Mouse (Mus musculus) layer of hippocampus, adult 9-10 months (tissue): ENCODE measurements around the gene Dcakd.
"Not testable (repeated sequence)": the region's sequence is repeated elsewhere in the genome, so short reads cannot be mapped to it uniquely, and the experiment has no call there.

Experiments
- DNase-seq: peaks from one replicate; pipeline ENCODE4 v3.0.0; 2022; ENCODE audit warnings: low spot score

The Dcakd gene

GRCm38 (mm10) chr11:102975966-102976365 lies 52.2 kb downstream of the Dcakd start:
- DNase-seq: not testable (repeated sequence)

DNA sequence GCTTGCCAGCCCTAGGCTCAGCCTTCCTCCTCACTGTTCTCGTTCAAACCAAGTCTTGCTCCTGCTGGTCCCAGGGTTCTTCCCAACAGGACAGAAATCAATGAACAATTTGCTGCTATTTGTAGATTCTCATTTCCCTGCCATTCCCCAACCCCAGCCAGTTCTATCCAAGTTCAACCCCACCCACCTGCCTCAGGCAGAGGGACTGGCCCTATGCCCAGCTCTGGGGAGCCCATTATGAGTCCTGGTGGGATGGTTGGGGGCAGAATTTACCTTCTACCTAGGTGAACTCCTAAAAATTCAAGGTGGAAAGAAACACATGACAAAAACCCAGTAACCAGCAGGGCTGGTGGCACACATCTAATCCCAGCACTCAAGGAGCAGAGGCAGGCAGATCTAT lies 55.8 kb downstream of the Dcakd start:
- no peak for DNase-seq

DNA sequence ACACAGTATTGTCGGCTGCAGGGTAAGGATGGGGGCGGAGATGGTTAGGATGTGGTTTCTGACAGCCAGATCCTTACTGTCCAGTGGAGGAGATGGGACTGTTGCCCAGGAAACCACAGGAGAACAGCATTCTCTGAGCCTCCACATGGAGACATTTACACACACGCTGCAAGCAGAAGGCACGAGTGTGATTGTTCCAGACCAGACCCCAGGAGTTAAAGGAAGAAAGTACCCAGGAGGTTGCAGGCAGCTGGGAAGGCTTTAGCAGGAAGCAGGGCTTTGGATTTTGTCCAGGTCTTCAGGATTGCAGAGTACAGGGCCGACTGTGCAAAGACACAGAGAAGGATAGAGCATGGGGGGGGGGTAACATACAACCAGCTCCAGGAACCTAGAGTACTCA lies 56.5 kb downstream of the Dcakd start:
- DNase-seq: no peak

DNA sequence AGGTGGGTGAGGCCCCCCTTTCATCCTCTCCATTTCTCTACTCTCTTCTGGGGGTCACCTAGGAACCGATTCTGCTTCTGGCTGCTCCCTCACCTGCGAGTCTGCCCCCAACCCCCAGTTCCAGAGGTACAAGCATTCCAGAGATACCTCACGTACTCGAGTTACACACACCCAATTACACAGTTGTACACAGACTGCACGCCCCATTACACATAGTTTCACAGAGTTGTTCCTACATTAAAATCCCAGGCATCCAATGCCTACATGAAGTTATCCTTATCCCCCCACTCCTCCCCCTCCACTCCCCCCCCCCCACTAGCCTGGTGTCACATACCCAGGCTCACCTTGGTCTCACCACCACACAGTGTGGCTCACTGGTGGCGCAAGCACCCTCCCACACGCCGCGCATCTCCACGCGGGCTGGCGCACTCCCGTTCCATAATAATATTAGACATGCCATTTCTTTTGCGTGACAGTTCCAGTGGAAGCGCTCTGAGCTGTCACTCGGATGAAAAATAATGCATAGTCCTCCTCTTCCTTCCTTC lies 63.5 kb downstream of the Dcakd start:
- DNase-seq: no peak

GRCm38 (mm10) chr11:102963855-102964546 lies 64.1 kb downstream of the Dcakd start:
- DNase-seq: no peak

DNA sequence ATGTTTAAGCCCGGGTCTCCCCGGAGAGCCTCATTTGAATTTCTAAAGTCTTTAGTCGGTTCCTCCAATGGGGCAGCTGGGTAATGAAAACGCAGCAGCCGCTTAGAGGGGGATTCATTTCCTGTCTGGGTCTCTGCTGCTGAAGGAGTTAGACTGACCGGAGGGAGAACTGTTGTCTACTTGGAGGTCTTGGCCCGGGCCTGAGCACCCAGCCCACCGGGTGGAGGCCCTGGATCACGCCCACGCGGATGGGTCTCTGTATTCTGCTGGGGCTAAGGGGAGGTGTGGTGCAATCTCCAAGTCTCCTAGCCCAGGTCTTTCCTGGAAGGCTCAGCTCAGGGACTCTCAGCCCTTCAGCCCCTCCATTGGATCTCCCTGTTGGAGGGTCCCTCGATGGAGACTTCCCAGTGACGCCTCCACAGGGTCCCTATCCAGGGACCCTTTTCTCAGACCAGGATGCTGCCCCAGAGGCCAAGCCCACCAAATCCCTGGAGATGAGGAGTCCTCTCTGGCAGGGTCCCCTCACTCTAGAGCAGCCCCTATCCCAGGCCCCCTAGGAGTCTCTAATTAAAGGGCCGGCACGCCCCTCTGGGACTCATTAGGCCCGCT lies 64.8 kb downstream of the Dcakd start:
- DNase-seq: no peak

- no peak for DNase-seq
These were observed 65.3 kb downstream of the Dcakd start for GRCm38 (mm10) chr11:102962861-102963245.

GRCm38 (mm10) chr11:102961082-102961481 lies 67.1 kb downstream of the Dcakd start:
- DNase-seq: no peak

GRCm38 (mm10) chr11:102958870-102959269 lies 69.3 kb downstream of the Dcakd start:
- no peak for DNase-seq

DNA sequence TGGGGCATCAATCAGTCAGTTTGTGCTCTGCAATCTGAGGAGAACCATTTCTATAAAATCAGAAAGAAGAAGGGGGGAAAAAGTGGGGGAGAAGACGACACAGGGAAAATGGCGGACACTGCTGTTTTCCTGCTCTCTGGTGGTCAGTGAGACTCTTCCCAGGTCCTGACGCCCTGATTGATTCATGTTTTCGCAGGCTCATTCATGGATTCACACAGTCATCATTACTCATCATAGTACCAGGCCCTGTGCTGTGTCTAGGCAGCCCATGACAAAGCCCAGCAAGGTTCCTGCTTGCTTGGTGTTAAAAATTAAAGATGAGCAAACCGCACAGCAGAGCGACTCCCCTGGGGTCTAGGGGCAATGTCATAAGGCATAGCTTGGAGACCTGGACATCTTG lies 69.7 kb downstream of the Dcakd start:
- no peak for DNase-seq

- no peak for DNase-seq
These were observed 70.4 kb downstream of the Dcakd start for GRCm38 (mm10) chr11:102957692-102958091.

DNA sequence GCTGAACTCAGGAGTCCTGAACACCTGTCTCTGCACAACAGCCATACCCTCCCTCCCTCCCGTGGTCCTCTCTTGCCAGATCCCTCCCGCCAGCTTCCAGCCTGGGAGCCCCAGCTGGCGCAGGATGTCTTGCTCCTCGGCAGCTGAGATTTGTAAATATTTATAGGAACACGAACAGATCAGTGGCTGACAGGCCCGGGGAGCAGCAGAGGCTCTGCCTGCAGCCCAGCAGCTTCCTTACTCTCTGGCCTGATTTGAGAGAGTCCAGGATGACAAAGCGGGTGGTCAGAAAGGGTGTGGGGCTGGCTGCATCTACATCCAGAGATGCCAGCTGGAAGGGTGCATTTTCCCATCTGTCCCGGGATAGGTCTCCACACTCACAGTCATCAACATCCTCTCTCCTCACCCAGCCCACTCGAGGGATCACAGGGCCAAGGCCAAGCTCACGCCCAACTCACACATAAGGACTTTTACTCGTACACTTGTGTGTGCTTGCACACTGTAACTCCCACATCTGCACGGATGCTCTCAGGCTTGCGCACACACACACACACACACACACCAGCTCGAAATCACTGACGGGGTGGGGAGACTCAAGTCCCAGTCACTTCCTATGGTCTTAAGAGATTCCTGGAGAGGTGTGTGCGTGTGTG lies 71.0 kb downstream of the Dcakd start:
- DNase-seq: no peak

- no peak for DNase-seq
These were observed 75.2 kb downstream of the Dcakd start for GRCm38 (mm10) chr11:102952922-102953321.

DNA sequence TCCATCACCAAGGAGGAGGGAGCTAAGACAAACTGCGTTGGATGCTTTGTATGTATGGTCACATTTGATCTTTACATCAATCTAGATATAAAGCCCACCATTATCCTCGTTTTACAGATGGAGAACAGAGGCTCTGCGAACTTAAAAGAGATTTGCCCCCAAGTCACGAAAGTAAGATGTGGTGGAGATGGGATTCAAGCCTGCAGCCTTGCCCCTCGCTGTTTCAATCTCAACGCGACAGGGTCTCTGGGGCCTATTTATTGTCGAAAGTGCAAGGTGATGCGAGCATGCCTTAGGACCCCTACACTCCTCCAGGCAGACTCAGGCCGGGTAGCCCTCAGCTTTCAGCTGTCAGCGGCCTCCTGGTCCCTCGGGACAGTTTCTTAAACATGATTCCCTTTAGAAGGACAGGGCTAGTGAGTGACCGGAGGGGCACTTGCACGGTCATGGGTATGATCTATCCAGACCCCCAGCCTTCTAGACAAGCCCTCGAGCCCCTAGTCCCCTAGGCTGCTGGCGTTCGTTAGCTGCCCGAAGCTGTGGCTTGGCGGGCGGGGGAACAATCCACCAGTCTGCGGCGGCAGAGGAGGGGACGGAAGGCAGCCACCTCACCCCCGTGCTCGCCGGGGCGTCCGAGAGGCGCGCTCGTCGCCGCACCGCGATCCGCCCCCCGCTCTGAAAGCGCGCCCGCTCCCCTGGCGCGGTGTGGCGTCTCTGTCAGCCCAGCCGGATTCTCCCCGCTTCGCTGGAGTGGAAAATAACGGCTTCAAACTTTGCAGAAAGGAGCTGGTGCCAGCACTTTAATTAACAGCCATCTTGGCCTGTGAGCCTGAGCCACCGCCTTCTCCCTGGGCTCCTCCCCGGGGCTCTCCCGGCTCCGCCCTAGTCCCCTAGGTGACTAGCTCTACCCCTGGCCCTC lies 79.8 kb downstream of the Dcakd start:
- DNase-seq: no peak

- DNase-seq: no peak
These were observed 81.2 kb downstream of the Dcakd start for GRCm38 (mm10) chr11:102946992-102947343.

DNA sequence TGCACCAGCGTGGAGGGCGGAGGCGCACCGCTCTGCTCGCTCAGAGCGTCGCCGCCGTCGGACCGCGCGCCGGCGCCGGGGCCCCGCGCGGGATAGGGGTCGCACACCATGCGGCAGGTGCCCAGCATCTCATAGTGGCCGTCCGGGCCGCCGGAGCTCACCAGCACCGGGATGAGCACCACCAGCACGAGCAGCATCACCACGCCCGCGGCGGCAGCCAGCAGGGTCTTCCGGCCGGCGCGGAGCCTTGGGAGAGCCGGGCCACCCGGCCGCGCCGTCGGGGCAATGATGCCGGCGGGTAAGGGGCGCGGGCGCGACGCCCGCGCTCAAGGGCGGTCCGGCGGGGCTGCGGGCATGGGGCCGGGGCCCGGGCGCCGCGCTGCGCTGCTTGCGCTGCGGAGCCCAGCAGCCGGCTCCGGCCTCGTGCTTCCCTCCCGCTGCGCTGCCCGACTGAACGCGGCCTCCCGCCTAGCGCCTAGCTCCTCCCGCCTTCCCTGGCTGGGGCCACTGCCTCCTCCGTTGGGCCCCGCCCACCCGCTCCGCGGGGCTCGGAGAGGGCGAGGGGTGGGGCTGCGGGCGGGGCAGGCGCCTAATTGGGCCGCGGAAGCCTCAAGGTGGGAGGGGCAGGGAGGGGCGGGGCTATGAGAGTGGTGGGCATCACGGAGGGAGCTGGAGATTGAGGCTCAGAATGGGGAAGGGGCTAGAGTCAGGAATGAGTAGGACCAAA lies 81.7 kb downstream of the Dcakd start, which contains the start of gene C1ql1:
Gene C1ql1, minus strand, starts transcription at position 424 of the 727 bp plus-strand sequence.
- no peak for DNase-seq

DNA sequence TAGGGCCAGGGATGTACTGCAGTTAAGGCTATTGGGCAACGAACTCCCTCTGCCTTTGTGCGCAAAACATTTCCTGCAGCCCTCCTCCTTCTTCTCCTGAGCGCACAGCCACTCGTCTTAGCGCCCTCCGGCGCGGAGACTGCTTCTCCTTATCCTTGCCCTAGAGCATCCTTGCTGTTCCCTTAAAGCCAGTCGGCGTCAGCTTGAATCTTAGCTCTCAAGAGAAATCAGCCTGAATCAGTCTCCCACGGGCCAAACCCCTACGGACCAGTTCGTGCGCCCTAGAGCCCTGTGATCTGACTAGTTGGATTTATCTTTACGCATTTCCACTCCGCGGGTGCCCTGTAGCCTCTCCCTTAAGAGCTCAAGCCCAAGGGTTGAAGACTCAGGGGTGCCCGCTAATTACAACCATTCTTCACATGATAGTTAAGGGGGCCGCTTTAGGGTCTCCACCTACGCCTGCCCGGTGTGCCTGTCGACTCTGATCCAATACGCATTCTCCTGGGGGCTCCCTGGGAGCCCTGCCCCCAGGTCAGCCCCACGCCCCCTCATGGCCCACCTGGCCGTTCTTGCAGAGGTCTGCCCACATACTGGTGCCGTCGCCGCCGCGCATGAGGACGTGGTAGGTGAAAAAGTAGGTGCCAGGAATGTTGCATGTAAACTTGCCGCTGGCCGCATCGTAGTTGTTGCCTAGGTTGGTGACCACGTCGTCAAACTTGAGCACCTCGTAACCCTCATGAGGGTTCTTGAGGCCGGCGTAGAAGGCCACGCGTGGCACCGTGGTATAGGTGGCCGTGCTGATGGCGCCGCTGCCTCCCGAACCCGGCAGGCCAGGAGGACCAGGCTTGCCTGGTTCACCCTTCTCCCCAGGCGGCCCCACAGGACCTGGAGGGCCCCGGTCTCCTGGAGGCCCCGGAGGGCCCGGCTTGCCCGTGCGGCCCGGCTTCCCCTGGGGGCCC lies 82.5 kb downstream of the Dcakd start:
- no peak for DNase-seq
